Mouse (Mus musculus): Measurements from ENCODE around the gene Hpd. TPM values are rescaled to one million over a fixed set of nuclear protein-coding genes. Genes with fewer than 3 reads are reported as not detected.

Gene Hpd
- polyA plus RNA-seq, 1 experiment from 2014 or later = not detected

- 48% methylated on average over 4 of the region's 5 CpGs for WGBS (ENCODE audit: missing documents)
- Histone ChIP-seq H3K36me3 (ENCODE audit: inconsistent target) (peaks cover 33% of the 10 kb centered on the region), H3K4me3 (ENCODE audit: inconsistent target) (no peak overlapping the region), H3K79me2 (ENCODE audit: inconsistent target) (no peaks in the 10 kb centered on the region), H3K27ac (no peak overlapping the region)
Measured at GRCm38 (mm10) chr5:123167591-123167990, 14.9 kb downstream of the Hpd start.

- WGBS (ENCODE audit: missing documents) = 77% methylated on average over 10 of the region's 10 CpGs
- H3K36me3 ChIP-seq (ENCODE audit: inconsistent target) = peaks cover 44% of the 10 kb centered on the region
Measured at GRCm38 (mm10) chr5:123166437-123166836, 16.1 kb downstream of the Hpd start.

GRCm38 (mm10) chr5:123162942-123163341, 19.6 kb downstream of the Hpd start:
- Histone ChIP-seq H3K4me3 (ENCODE audit: inconsistent target) (no peak overlapping the region), H3K36me3 (ENCODE audit: inconsistent target) (peaks cover 69% of the 10 kb centered on the region), H3K27ac (no peak overlapping the region), H3K79me2 (ENCODE audit: inconsistent target) (no peaks in the 10 kb centered on the region; the same call in 1 of the 2 replicates)
- 92% methylated on average over 8 of the region's 9 CpGs for WGBS (ENCODE audit: missing documents)

More at GRCm38 (mm10) chr5:123166437-123166836, 16.1 kb downstream of the Hpd start:
- no peak overlapping the region for H3K4me3 ChIP-seq (ENCODE audit: inconsistent target)
- no peak overlapping the region for H3K27ac ChIP-seq
- H3K79me2 ChIP-seq (ENCODE audit: inconsistent target) = no peaks in the 10 kb centered on the region

GRCm38 (mm10) chr5:123160341-123160740, 22.2 kb downstream of the Hpd start:
- Histone ChIP-seq H3K36me3 (ENCODE audit: inconsistent target) (peaks cover 75% of the 10 kb centered on the region), H3K79me2 (ENCODE audit: inconsistent target) (peaks cover 19% of the 10 kb centered on the region; the same call in 1 of the 2 replicates), H3K27ac (no peak overlapping the region), H3K4me3 (ENCODE audit: inconsistent target) (no peak overlapping the region)
- WGBS (ENCODE audit: missing documents) = 95% methylated on average over 6 of the region's 15 CpGs

- H3K27ac ChIP-seq = no peak overlapping the region
- H3K79me2 ChIP-seq (ENCODE audit: inconsistent target) = peaks cover 20% of the 10 kb centered on the region; the same call in 1 of the 2 replicates
- WGBS (ENCODE audit: missing documents) = 95% methylated on average over 11 of the region's 15 CpGs
- peaks cover 76% of the 10 kb centered on the region for H3K36me3 ChIP-seq (ENCODE audit: inconsistent target)
- no peak overlapping the region for H3K4me3 ChIP-seq (ENCODE audit: inconsistent target)
Measured at GRCm38 (mm10) chr5:123159866-123160265, 22.7 kb downstream of the Hpd start.

GRCm38 (mm10) chr5:123159446-123159845, 23.1 kb downstream of the Hpd start:
- peaks cover 24% of the 10 kb centered on the region; the same call in 1 of the 2 replicates for H3K79me2 ChIP-seq (ENCODE audit: inconsistent target)
- peaks cover 76% of the 10 kb centered on the region for H3K36me3 ChIP-seq (ENCODE audit: inconsistent target)
- H3K4me3 ChIP-seq (ENCODE audit: inconsistent target) = no peak overlapping the region
- WGBS (ENCODE audit: missing documents) = 94% methylated on average over 4 of the region's 4 CpGs
- H3K27ac ChIP-seq = no peak overlapping the region

GRCm38 (mm10) chr5:123157972-123158371, 24.6 kb downstream of the Hpd start:
- Histone ChIP-seq H3K4me3 (ENCODE audit: inconsistent target) (no peak overlapping the region), H3K79me2 (ENCODE audit: inconsistent target) (peaks cover 39% of the 10 kb centered on the region; the same call in 1 of the 2 replicates), H3K36me3 (ENCODE audit: inconsistent target) (peaks cover 72% of the 10 kb centered on the region), H3K27ac (no peak overlapping the region)
- 68% methylated on average over 4 of the region's 4 CpGs for WGBS (ENCODE audit: missing documents)

- H3K27ac ChIP-seq = no peak overlapping the region
- peaks cover 51% of the 10 kb centered on the region; the same call in 1 of the 2 replicates for H3K79me2 ChIP-seq (ENCODE audit: inconsistent target)
- no peak overlapping the region for H3K4me3 ChIP-seq (ENCODE audit: inconsistent target)
- peaks cover 61% of the 10 kb centered on the region for H3K36me3 ChIP-seq (ENCODE audit: inconsistent target)
- WGBS (ENCODE audit: missing documents) = 90% methylated on average over 10 of the region's 12 CpGs
Measured at GRCm38 (mm10) chr5:123156763-123157162, 25.8 kb downstream of the Hpd start.

- H3K79me2 ChIP-seq (ENCODE audit: inconsistent target) = peaks cover 65% of the 10 kb centered on the region
- H3K36me3 ChIP-seq (ENCODE audit: inconsistent target) = peaks cover 51% of the 10 kb centered on the region
- 63% methylated on average over 7 of the region's 7 CpGs for WGBS (ENCODE audit: missing documents)
- H3K27ac ChIP-seq = no peak overlapping the region
- no peak overlapping the region for H3K4me3 ChIP-seq (ENCODE audit: inconsistent target)
Measured at GRCm38 (mm10) chr5:123155425-123155824, 27.1 kb downstream of the Hpd start.

GRCm38 (mm10) chr5:123152901-123153300, 29.6 kb downstream of the Hpd start:
- WGBS (ENCODE audit: missing documents) = 0% methylated on average over 1 of the region's 1 CpGs
- peaks cover 90% of the 10 kb centered on the region for H3K79me2 ChIP-seq (ENCODE audit: inconsistent target)
- no peak overlapping the region for H3K4me3 ChIP-seq (ENCODE audit: inconsistent target)
- peaks cover 41% of the 10 kb centered on the region for H3K36me3 ChIP-seq (ENCODE audit: inconsistent target)
- H3K27ac ChIP-seq = no peak overlapping the region

- peaks cover 94% of the 10 kb centered on the region for H3K79me2 ChIP-seq (ENCODE audit: inconsistent target)
- 90% methylated on average over 12 of the region's 19 CpGs for WGBS (ENCODE audit: missing documents)
- no peak overlapping the region for H3K4me3 ChIP-seq (ENCODE audit: inconsistent target)
- H3K27ac ChIP-seq = peak overlapping the region; percentile 57; the same call in 1 of the 2 replicates
- peaks cover 41% of the 10 kb centered on the region for H3K36me3 ChIP-seq (ENCODE audit: inconsistent target)
Measured at GRCm38 (mm10) chr5:123151707-123152362, 30.7 kb downstream of the Hpd start.

- WGBS (ENCODE audit: missing documents) = 3% methylated on average over 6 of the region's 7 CpGs
- H3K79me2 ChIP-seq (ENCODE audit: inconsistent target) = peaks cover 94% of the 10 kb centered on the region
- H3K36me3 ChIP-seq (ENCODE audit: inconsistent target) = peaks cover 45% of the 10 kb centered on the region
- peak overlapping the region; percentile 57 for H3K27ac ChIP-seq
- peak overlapping the region; percentile 32 for H3K4me3 ChIP-seq (ENCODE audit: inconsistent target)
Measured at GRCm38 (mm10) chr5:123151077-123151476, 31.4 kb downstream of the Hpd start.

- peak overlapping the region; percentile 57 for H3K27ac ChIP-seq
- H3K36me3 ChIP-seq (ENCODE audit: inconsistent target) = peaks cover 41% of the 10 kb centered on the region
- H3K4me3 ChIP-seq (ENCODE audit: inconsistent target) = peak overlapping the region; percentile 32
- peaks cover 94% of the 10 kb centered on the region for H3K79me2 ChIP-seq (ENCODE audit: inconsistent target)
- WGBS (ENCODE audit: missing documents) = 3% methylated on average over 7 of the region's 7 CpGs
Measured at GRCm38 (mm10) chr5:123150641-123151040, 31.9 kb downstream of the Hpd start.

GRCm38 (mm10) chr5:123149451-123150400, 32.8 kb downstream of the Hpd start:
- WGBS (ENCODE audit: missing documents) = 7% methylated on average over 19 of the region's 19 CpGs
- Histone ChIP-seq H3K79me2 (ENCODE audit: inconsistent target) (peaks cover 100% of the 10 kb centered on the region), H3K4me3 (ENCODE audit: inconsistent target) (peak overlapping the region; percentile 32), H3K36me3 (ENCODE audit: inconsistent target) (peaks cover 39% of the 10 kb centered on the region), H3K27ac (peak overlapping the region; percentile 57)
